Mouse (Mus musculus) forebrain, postnatal 0 days (tissue): ENCODE data around the gene Kmt2d. TPM values are rescaled to one million over a fixed set of nuclear protein-coding genes. Genes with fewer than 3 reads are reported as not detected.

Experiments
- ATAC-seq: fragments of 200-750 bp; cut with Nextera tagmentation; 2 replicates; pipeline ENCODE4 v1.8.0; 2017; ENCODE audit warnings: mild to moderate bottlenecking, moderate library complexity
- DNase-seq: peaks from one replicate; pipeline ENCODE4 v3.0.0-alpha.2; 2015
- H3K27ac ChIP-seq: fragments of 300-500 bp; sonication (generic); 2 replicates; pipeline ENCODE4 v1.5.1; 2014; ENCODE audit warnings: low read depth, mild to moderate bottlenecking, antibody characterized with exemption, low read length, moderate library complexity, mixed read lengths
- H3K27me3 ChIP-seq: fragments of 300-500 bp; sonication (generic); 2 replicates; pipeline ENCODE4 v1.6.1; 2014; ENCODE audit warnings: mild to moderate bottlenecking, low read length, mixed read lengths; ENCODE audit not compliant: insufficient read depth
- H3K36me3 ChIP-seq: fragments of 300-500 bp; sonication (generic); 2 replicates; pipeline ENCODE4 v1.6.1; 2014; ENCODE audit warnings: mild to moderate bottlenecking, moderate library complexity; ENCODE audit not compliant: insufficient read depth
- H3K4me1 ChIP-seq: fragments of 300-500 bp; sonication (generic); 2 replicates; pipeline ENCODE4 v1.6.1; 2014; ENCODE audit warnings: antibody characterized with exemption; ENCODE audit not compliant: insufficient read depth
- H3K4me2 ChIP-seq: fragments of 300-500 bp; sonication (generic); 2 replicates; pipeline ENCODE4 v1.6.1; 2014; ENCODE audit warnings: low read depth, mild to moderate bottlenecking, moderate library complexity
- H3K4me3 ChIP-seq: fragments of 300-500 bp; sonication (generic); 2 replicates; pipeline ENCODE4 v1.5.1; 2014; ENCODE audit warnings: low read depth, low read length, mixed read lengths
- H3K9ac ChIP-seq: fragments of 300-500 bp; sonication (generic); 2 replicates; pipeline ENCODE4 v1.6.1; 2014; ENCODE audit warnings: mild to moderate bottlenecking
- H3K9me3 ChIP-seq: fragments of 300-500 bp; sonication (generic); 2 replicates; pipeline ENCODE4 v1.6.1; 2016; ENCODE audit warnings: low read length
- CTCF ChIP-seq: sonication (generic); IDR thresholded peaks from 2 replicates; pipeline ENCODE4 v1.5.1; 2016; ENCODE audit warnings: antibody characterized with exemption, control low read depth, low read depth
- WGBS: fragments of 180-500 bp; shearing (Covaris S2); extraction: QIAGEN DNeasy Blood & Tissue Kit; methylation state at CpG from one replicate; pipeline ENCODE4 v1.1.7; 2014; 5-methylcytosine and 5-hydroxymethylcytosine counted together
- polyA plus RNA-seq: library from polyadenylated mRNA; unstranded; fragments of >200 nt; fragmentation: Nextera tagmentation; extraction: Ambion mirVana; gene quantifications from 2 replicates; pipeline ENCODE4 v1.2.1, GENCODE M21; 2015
- total RNA-seq: library from RNA; depleted of rRNA; stranded (reverse); fragments of >200 nt; gene quantifications from 2 replicates; pipeline ENCODE4 v1.2.3, GENCODE M21; 2014

The Kmt2d gene
- total and polyA plus RNA-seq, 2 experiments from 2014 or later, result 6.2 to 25.8 TPM

GRCm38 (mm10) chr15:98837006-98837742, 33.8 kb downstream of the Kmt2d start:
- WGBS, result 95% methylated on average over 21 of the region's 21 CpGs
- Histone ChIP-seq H3K36me3 (peaks cover 89% of the 10 kb centered on the region), H3K9ac (no peak overlapping the region), H3K27me3 (no peaks in the 10 kb centered on the region), H3K9me3 (no peaks in the 10 kb centered on the region), H3K4me3 (no peak overlapping the region), H3K27ac (no peak overlapping the region), H3K4me2 (no peak overlapping the region), H3K4me1 (no peaks in the 10 kb centered on the region)
- TF ChIP-seq CTCF, result no peak
- DNase-seq (no peak), ATAC-seq (no peak)

GRCm38 (mm10) chr15:98835291-98835690, 35.7 kb downstream of the Kmt2d start:
- no peak for DNase-seq
- WGBS, result 95% methylated on average over 14 of the region's 14 CpGs
- H3K27ac ChIP-seq, result no peak overlapping the region

GRCm38 (mm10) chr15:98834059-98834458, 36.9 kb downstream of the Kmt2d start:
- H3K4me2 ChIP-seq, result no peak overlapping the region
- no peak overlapping the region for H3K9ac ChIP-seq
- ATAC-seq, result no peak
- H3K36me3 ChIP-seq, result peaks cover 58% of the 10 kb centered on the region
- no peak for DNase-seq
- 83% methylated on average over 13 of the region's 13 CpGs for WGBS
- no peak overlapping the region for H3K27ac ChIP-seq
- H3K9me3 ChIP-seq, result no peaks in the 10 kb centered on the region
- H3K4me3 ChIP-seq, result no peak overlapping the region
- no peaks in the 10 kb centered on the region for H3K4me1 ChIP-seq
- no peaks in the 10 kb centered on the region for H3K27me3 ChIP-seq
- no peak for TF ChIP-seq CTCF

More at GRCm38 (mm10) chr15:98835291-98835690, 35.7 kb downstream of the Kmt2d start:
- no peaks in the 10 kb centered on the region for H3K27me3 ChIP-seq
- H3K36me3 ChIP-seq, result peaks cover 71% of the 10 kb centered on the region
- no peak overlapping the region for H3K4me3 ChIP-seq
- no peaks in the 10 kb centered on the region for H3K4me1 ChIP-seq
- no peaks in the 10 kb centered on the region for H3K9me3 ChIP-seq
- ATAC-seq, result no peak
- H3K9ac ChIP-seq, result no peak overlapping the region
- no peak overlapping the region for H3K4me2 ChIP-seq
- no peak for TF ChIP-seq CTCF

- no peak for DNase-seq
Measured at GRCm38 (mm10) chr15:98833281-98833680, 37.7 kb downstream of the Kmt2d start.

GRCm38 (mm10) chr15:98832161-98833058, 38.6 kb downstream of the Kmt2d start:
- no peak for DNase-seq
- H3K9ac ChIP-seq, result no peak overlapping the region
- no peaks in the 10 kb centered on the region for H3K4me1 ChIP-seq
- H3K27me3 ChIP-seq, result no peaks in the 10 kb centered on the region
- H3K27ac ChIP-seq, result 0 out of 2 replicates have a peak overlapping the region, but pooled peaks have one; percentile 73
- no peak for ATAC-seq
- no peak overlapping the region for H3K4me3 ChIP-seq
- H3K4me2 ChIP-seq, result no peak overlapping the region
- TF ChIP-seq CTCF, result no peak
- H3K36me3 ChIP-seq, result peaks cover 42% of the 10 kb centered on the region
- 57% methylated on average over 12 of the region's 12 CpGs for WGBS
- no peaks in the 10 kb centered on the region for H3K9me3 ChIP-seq

More at GRCm38 (mm10) chr15:98833281-98833680, 37.7 kb downstream of the Kmt2d start:
- no peak for ATAC-seq
- Histone ChIP-seq H3K9ac (no peak overlapping the region), H3K27ac (no peak overlapping the region), H3K36me3 (peaks cover 50% of the 10 kb centered on the region), H3K27me3 (no peaks in the 10 kb centered on the region), H3K4me2 (no peak overlapping the region), H3K4me3 (no peak overlapping the region), H3K9me3 (no peaks in the 10 kb centered on the region), H3K4me1 (no peaks in the 10 kb centered on the region)
- WGBS, result 86% methylated on average over 11 of the region's 11 CpGs
- no peak for TF ChIP-seq CTCF

GRCm38 (mm10) chr15:98831684-98832035, 39.3 kb downstream of the Kmt2d start:
- Histone ChIP-seq H3K27ac (peak overlapping the region; percentile 73), H3K4me1 (no peaks in the 10 kb centered on the region), H3K9ac (peak overlapping the region; percentile 46; the same call in 1 of the 2 replicates), H3K4me3 (peak overlapping the region; percentile 85), H3K36me3 (peaks cover 34% of the 10 kb centered on the region), H3K27me3 (no peaks in the 10 kb centered on the region), H3K4me2 (peak overlapping the region; percentile 66), H3K9me3 (no peaks in the 10 kb centered on the region)
- 13% methylated on average over 9 of the region's 9 CpGs for WGBS
- no peak for TF ChIP-seq CTCF
- ATAC-seq (peak; percentile 16; the same call in 1 of the 2 replicates), DNase-seq (no peak)
